ENCODE assay signal across 9 mouse cellular contexts in genomic region chr3:65973501-65974231, GRCm38 (mm10). TPM values are rescaled to one million over a fixed set of nuclear protein-coding genes. Genes with fewer than 3 reads are reported as not detected.
DNase-seq lines count a peak whose midpoint lies in the region; ATAC-seq and TF ChIP-seq lines count a peak whose summit lies in the region.
"Had no signal": no experiment of that assay in that cellular context is flagged by ENCODE, and none has a peak within 500 bp of the region (broad histone marks: within the 10 kb centered on the region; RNA-seq: fewer than 3 reads in every experiment).

No protein-coding gene starts in this region.

- peak overlapping the region; percentile 74 for H3K9ac ChIP-seq in embryonic facial prominence, embryonic 11.5 days (replicated peaks; ENCODE audit: low read length)
- no peak overlapping the region for H3K9ac ChIP-seq in intestine, postnatal 0 days (ENCODE audit: low read depth, low read length)
- peak overlapping the region; percentile 75 for H3K9ac ChIP-seq in neural tube, embryonic 12.5 days

- no peaks in the 10 kb centered on the region for H3K4me1 ChIP-seq in embryonic facial prominence, embryonic 11.5 days (ENCODE audit: control insufficient read depth, insufficient read depth, low read length)
- H3K4me1 ChIP-seq in intestine, postnatal 0 days (replicated peaks; ENCODE audit: control insufficient read depth, insufficient read depth, low read length) = no peaks in the 10 kb centered on the region
- peaks cover 4% of the 10 kb centered on the region; the same call in 1 of the 2 replicates for H3K4me1 ChIP-seq in neural tube, embryonic 12.5 days

- WGBS in embryonic facial prominence, embryonic 11.5 days = 33% methylated on average over 8 of the region's 8 CpGs
- 27% methylated on average over 8 of the region's 8 CpGs for WGBS in intestine, postnatal 0 days
- WGBS in neural tube, embryonic 12.5 days = 43% methylated on average over 8 of the region's 8 CpGs

- no peak for TF ChIP-seq CTCF in layer of hippocampus, adult 2 months (conservative IDR thresholded peaks at IDR 0.05)
- no peak for TF ChIP-seq CTCF in intestine, postnatal 0 days (IDR thresholded peaks at IDR 0.05; ENCODE audit: low read depth)

- H3K4me2 ChIP-seq in embryonic facial prominence, embryonic 11.5 days (ENCODE audit: low read depth, low read length) = peak overlapping the region; percentile 47
- H3K4me2 ChIP-seq in intestine, postnatal 0 days (replicated peaks; ENCODE audit: low read depth) = peak overlapping the region; percentile 66
- H3K4me2 ChIP-seq in neural tube, embryonic 12.5 days (replicated peaks) = peak overlapping the region; percentile 60

- H3K27me3 ChIP-seq in embryonic facial prominence, embryonic 11.5 days (ENCODE audit: control insufficient read depth, insufficient read depth, low read length) = no peaks in the 10 kb centered on the region
- H3K27me3 ChIP-seq in intestine, postnatal 0 days (replicated peaks; ENCODE audit: control insufficient read depth, insufficient read depth, low read length) = no peaks in the 10 kb centered on the region
- H3K27me3 ChIP-seq in neural tube, embryonic 12.5 days (replicated peaks) = no peaks in the 10 kb centered on the region

- H3K9me3 ChIP-seq in embryonic facial prominence, embryonic 11.5 days (replicated peaks; ENCODE audit: control insufficient read depth, low read length) = no peaks in the 10 kb centered on the region
- no peaks in the 10 kb centered on the region for H3K9me3 ChIP-seq in intestine, postnatal 0 days (ENCODE audit: control insufficient read depth)
- no peaks in the 10 kb centered on the region for H3K9me3 ChIP-seq in neural tube, embryonic 12.5 days

- no peaks in the 10 kb centered on the region for H3K36me3 ChIP-seq in embryonic facial prominence, embryonic 11.5 days (replicated peaks; ENCODE audit: control insufficient read depth, insufficient read depth, low read depth, low read length)
- H3K36me3 ChIP-seq in intestine, postnatal 0 days (ENCODE audit: control insufficient read depth, insufficient read depth) = no peaks in the 10 kb centered on the region
- no peaks in the 10 kb centered on the region for H3K36me3 ChIP-seq in neural tube, embryonic 12.5 days

- H3K27ac ChIP-seq in layer of hippocampus, adult 2 months = peak overlapping the region; percentile 98
- H3K27ac ChIP-seq in embryonic facial prominence, embryonic 11.5 days (replicated peaks; ENCODE audit: low read depth, low read length) = peak overlapping the region; percentile 94
- peak overlapping the region; percentile 96 for H3K27ac ChIP-seq in intestine, postnatal 0 days (ENCODE audit: low read depth, low read length)
- H3K27ac ChIP-seq in neural tube, embryonic 12.5 days = peak overlapping the region; percentile 94

- no peak for ATAC-seq in embryonic facial prominence, embryonic 11.5 days (replicated peaks; ENCODE audit: insufficient number of reproducible peaks, low FRiP score, low TSS enrichment, low read depth)
- ATAC-seq in intestine, postnatal 0 days = no peak
- no peak for ATAC-seq in neural tube, embryonic 12.5 days (ENCODE audit: low FRiP score, low read depth)

- no peak for DNase-seq in layer of hippocampus, adult 2 months (ENCODE audit: low spot score in 2 of 2)
- no peak for DNase-seq in layer of hippocampus, adult 11-12 months (ENCODE audit: low spot score)
- no peak for DNase-seq in embryonic facial prominence, embryonic 11.5 days (ENCODE audit: low spot score)
- DNase-seq in right cerebral cortex, postnatal 4 days = no peak
- no peak for DNase-seq in cerebellum, adult 18-20 months
- DNase-seq in right cerebral cortex, postnatal 25 days = no peak
- DNase-seq: kidney, adult 8-10 months had no signal

- peak overlapping the region; percentile 66 for H3K4me3 ChIP-seq in layer of hippocampus, adult 2 months
- peak overlapping the region; percentile 57 for H3K4me3 ChIP-seq in embryonic facial prominence, embryonic 11.5 days (ENCODE audit: low read depth, low read length)
- H3K4me3 ChIP-seq in intestine, postnatal 0 days (ENCODE audit: low read depth, low read length) = peak overlapping the region; percentile 45
- peak overlapping the region; percentile 60 for H3K4me3 ChIP-seq in neural tube, embryonic 12.5 days

RNA-seq across cellular contexts. Expression of gene Ccnl1, which starts 15.6 kb away (rescaled TPM):
- 10 to 100 TPM; 66.2 to 66.8 TPM for total RNA-seq in layer of hippocampus, adult 2 months (2021)
- polyA plus RNA-seq in embryonic facial prominence, embryonic 11.5 days (2014; fragmentation: Nextera tagmentation; extraction: Ambion mirVana) = 116 and 125 TPM in 2 replicates
- 47.6 and 52.8 TPM in 2 replicates for polyA plus RNA-seq in intestine, postnatal 0 days (2015; fragmentation: Nextera tagmentation; extraction: Ambion mirVana)
- polyA plus RNA-seq in neural tube, embryonic 12.5 days (2016; fragmentation: Nextera tagmentation; extraction: Ambion mirVana) = 96.3 and 117 TPM in 2 replicates
